ENCODE assay signal across 18 mouse cellular contexts in genomic region chr1:189646597-189646996, GRCm38 (mm10). TPM values are rescaled to one million over a fixed set of nuclear protein-coding genes. Genes with fewer than 3 reads are reported as not detected.
DNase-seq lines count a peak whose midpoint lies in the region; ATAC-seq and TF ChIP-seq lines count a peak whose summit lies in the region.
"Had no signal": no experiment of that assay in that cellular context is flagged by ENCODE, and none has a peak within 500 bp of the region (broad histone marks: within the 10 kb centered on the region; RNA-seq: fewer than 3 reads in every experiment).

No protein-coding gene starts in this region.

- peak; percentile 24; the same call in 1 of the 2 replicates for TF ChIP-seq CTCF in heart, adult 2 months (IDR thresholded peaks at IDR 0.05)
- peak; percentile 57 for TF ChIP-seq CTCF in stomach, postnatal 0 days (IDR thresholded peaks at IDR 0.05; ENCODE audit: low read depth)

- WGBS in heart, adult 2 months, result 87% methylated on average over 6 of the region's 6 CpGs
- WGBS in stomach, postnatal 0 days, result 90% methylated on average over 6 of the region's 6 CpGs

- H3K27ac ChIP-seq in heart, adult 2 months, result no peak overlapping the region
- no peak overlapping the region for H3K27ac ChIP-seq in stomach, postnatal 0 days (replicated peaks)
- H3K27ac ChIP-seq: embryonic facial prominence, embryonic 12.5 days; forebrain, embryonic 12.5 days; lung, embryonic 15.5 days; neural tube, embryonic 13.5 days had no signal

- H3K9ac ChIP-seq in heart, adult 2 months (ENCODE audit: low read depth, low read length), result no peak overlapping the region
- H3K9ac ChIP-seq in stomach, postnatal 0 days (ENCODE audit: low read length), result no peak overlapping the region
- H3K9ac ChIP-seq: embryonic facial prominence, embryonic 12.5 days; forebrain, embryonic 12.5 days; lung, embryonic 15.5 days; neural tube, embryonic 13.5 days had no signal

- H3K27me3 ChIP-seq in heart, adult 2 months (ENCODE audit: control insufficient read depth, insufficient read depth, low read length), result no peaks in the 10 kb centered on the region
- no peaks in the 10 kb centered on the region for H3K27me3 ChIP-seq in stomach, postnatal 0 days (ENCODE audit: control insufficient read depth, insufficient read depth, low read length)
- H3K27me3 ChIP-seq: embryonic facial prominence, embryonic 12.5 days; forebrain, embryonic 12.5 days; lung, embryonic 15.5 days; neural tube, embryonic 13.5 days had no signal

- H3K4me3 ChIP-seq in heart, adult 2 months, result no peak overlapping the region
- H3K4me3 ChIP-seq in stomach, postnatal 0 days (ENCODE audit: low read depth, low read length), result no peak overlapping the region
- H3K4me3 ChIP-seq: embryonic facial prominence, embryonic 12.5 days; forebrain, embryonic 12.5 days; lung, embryonic 15.5 days; neural tube, embryonic 13.5 days had no signal

- no peak overlapping the region for H3K4me2 ChIP-seq in stomach, postnatal 0 days (replicated peaks; ENCODE audit: low read depth)
- H3K4me2 ChIP-seq: embryonic facial prominence, embryonic 12.5 days; forebrain, embryonic 12.5 days; lung, embryonic 15.5 days; neural tube, embryonic 13.5 days had no signal

- no peaks in the 10 kb centered on the region for H3K9me3 ChIP-seq in stomach, postnatal 0 days (ENCODE audit: control insufficient read depth, low read length)
- H3K9me3 ChIP-seq: embryonic facial prominence, embryonic 12.5 days; forebrain, embryonic 12.5 days; lung, embryonic 15.5 days; neural tube, embryonic 13.5 days had no signal

- H3K36me3 ChIP-seq in heart, adult 2 months (ENCODE audit: control insufficient read depth, insufficient read depth, low read length), result no peaks in the 10 kb centered on the region
- peaks cover 10% of the 10 kb centered on the region for H3K36me3 ChIP-seq in stomach, postnatal 0 days (ENCODE audit: control insufficient read depth, insufficient read depth, low read length)

- intact Hi-C loops in heart, adult 2 months (cut with DNase I), result no loop called here
- intact Hi-C loops in left cerebral cortex, postnatal 25 days (cut with DNase I), result loop anchor here (5.0 kb wide), 1 partner anchor 619 kb away; no protein-coding TSS in a partner anchor

- TF ChIP-seq EP300 in heart, adult 2 months (IDR thresholded peaks at IDR 0.05; ENCODE audit: insufficient read depth, low read depth, low read length), result no peak
- TF ChIP-seq EP300 in stomach, postnatal 0 days (optimal IDR thresholded peaks at IDR 0.05), result no peak

- DNase-seq in heart, adult 2 months, result no peak
- no peak for DNase-seq in heart, adult 8-10 months (ENCODE audit: low spot score)
- DNase-seq in left cerebral cortex, postnatal 25 days (ENCODE audit: low spot score in 2 of 2), result peak; percentile 6 to 28
- no peak for DNase-seq in left cerebral cortex, adult 11 months (ENCODE audit: low spot score)
- DNase-seq in right cerebral cortex, adult 2 months (ENCODE audit: low spot score in 2 of 2), result peak; percentile 17 to 34
- no peak for DNase-seq in right cerebral cortex, postnatal 4 days
- no peak for DNase-seq in stomach, postnatal 0 days (ENCODE audit: low spot score)
- no peak for DNase-seq in embryo, embryonic 11 days
- DNase-seq: cerebellum, postnatal 25 days; kidney, adult 18-20 months; kidney, postnatal 25 days; layer of hippocampus, adult 9-11 months; liver; thymus, postnatal 36 days had no signal

- no peak for ATAC-seq in stomach, postnatal 0 days (ENCODE audit: low FRiP score, low TSS enrichment)

- no peaks in the 10 kb centered on the region for H3K79me2 ChIP-seq in heart, adult 2 months (replicated peaks; ENCODE audit: control insufficient read depth, insufficient read depth, low read length)

- TF ChIP-seq POLR2A in heart, adult 2 months (IDR thresholded peaks at IDR 0.05; ENCODE audit: insufficient read depth, low read depth, low read length), result no peak

- peaks cover 3% of the 10 kb centered on the region for H3K4me1 ChIP-seq in heart, adult 2 months (ENCODE audit: control insufficient read depth, insufficient read depth, low read length)
- H3K4me1 ChIP-seq in stomach, postnatal 0 days (replicated peaks; ENCODE audit: control insufficient read depth, insufficient read depth), result no peaks in the 10 kb centered on the region
- H3K4me1 ChIP-seq: embryonic facial prominence, embryonic 12.5 days; forebrain, embryonic 12.5 days; lung, embryonic 15.5 days had no signal

RNA-seq across cellular contexts. Expression of gene Cenpf, which starts 41.3 kb away (rescaled TPM):
- total RNA-seq in heart, adult 2 months (2021), result 1 to 10 TPM; 5.4 to 5.5 TPM
- polyA plus RNA-seq in heart, adult 2 months (2012; rRNA removed), result 2.0 and 2.9 TPM in 2 replicates
- 10 to 100 TPM in 2 of 4 experiments, 1 to 10 TPM in 2; 3.9 to 14.9 (median 10.7) TPM for total RNA-seq in heart, adult 8-10 months (2022)
- total RNA-seq in left cerebral cortex, postnatal 25 days (2021), result under 1 TPM; 0.48 to 0.53 TPM
- 16.5 and 21.7 TPM in 2 replicates for polyA plus RNA-seq in stomach, postnatal 0 days (2015; fragmentation: Nextera tagmentation; extraction: Ambion mirVana)

Comparison
In these comparisons a context has a peak if more than half of its experiments do, and no peak if none do; other contexts are left out.
1. DNase-seq: peak in left cerebral cortex, postnatal 25 days (2 of 2) and right cerebral cortex, adult 2 months (2 of 2); none in heart, adult 2 months (0 of 2), heart, adult 8-10 months (single experiment), left cerebral cortex, adult 11 months (single experiment), right cerebral cortex, postnatal 4 days (single experiment), stomach, postnatal 0 days (single experiment) and embryo, embryonic 11 days (single experiment).